Mouse (Mus musculus): Measurements from ENCODE around the gene Jam2.

The Jam2 gene

DNA sequence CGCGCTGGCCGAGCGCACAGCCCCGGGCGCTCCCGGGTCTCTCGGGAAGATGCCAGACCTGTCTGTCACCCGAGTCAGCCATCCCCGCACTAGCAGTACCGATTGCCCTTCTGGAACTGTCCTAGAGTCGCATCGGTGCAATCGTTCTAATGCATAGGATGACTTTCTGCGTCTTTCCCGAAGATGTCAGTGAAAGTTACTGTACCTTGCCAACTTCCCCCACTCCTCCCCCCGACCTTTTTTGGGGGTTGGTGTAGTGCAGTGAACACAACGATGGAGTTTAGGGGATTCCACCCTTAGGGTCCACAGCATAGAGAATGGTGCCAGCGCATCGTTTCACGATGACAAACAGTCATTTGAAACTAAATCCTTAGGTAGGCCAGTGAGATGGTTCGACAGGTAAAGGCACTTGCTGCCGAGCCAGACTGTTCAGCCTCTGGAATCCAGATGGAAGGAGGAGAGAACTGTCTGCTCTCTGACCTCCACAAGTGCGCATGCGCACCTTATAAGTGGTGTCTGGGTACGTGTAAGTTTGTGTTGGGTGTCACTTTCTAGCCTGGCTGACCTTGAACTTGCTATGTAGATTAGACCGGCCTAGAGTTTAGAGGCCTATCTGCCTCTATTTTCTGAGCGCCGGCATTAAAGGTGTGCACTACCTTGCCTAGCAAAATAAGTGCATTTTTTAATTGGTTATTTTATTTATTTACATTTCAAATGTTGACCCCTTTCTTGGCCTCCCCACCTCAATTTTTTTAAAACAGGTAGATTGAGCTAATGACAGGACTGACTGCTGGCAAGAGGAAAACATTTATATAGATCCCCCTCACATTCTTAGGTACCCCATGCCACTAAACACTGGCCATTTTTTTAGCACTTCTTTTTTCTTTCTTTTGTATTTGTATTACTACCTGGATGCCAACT, 62.2 kb downstream of the Jam2 start:
- peak; percentile 52 for DNase-seq (ENCODE audit: low read depth, low spot score)

DNA sequence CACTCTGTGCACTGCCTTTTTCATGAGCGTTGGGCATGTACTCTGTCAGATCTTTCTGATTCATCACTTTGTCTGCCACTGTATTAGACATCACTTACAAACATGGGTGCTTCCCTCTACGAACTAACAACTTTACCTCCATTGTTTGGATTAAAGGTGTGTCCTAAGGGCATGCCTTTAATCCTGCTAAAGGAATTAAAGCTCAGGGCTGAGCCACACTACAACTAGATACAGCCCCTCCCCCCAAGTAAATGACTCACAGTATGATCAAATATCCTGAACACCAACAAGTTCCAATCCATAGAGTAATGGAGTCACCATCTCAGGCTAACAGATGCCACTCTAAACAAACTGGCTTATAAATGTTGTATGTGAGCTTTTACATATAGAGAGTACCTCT, 64.7 kb downstream of the Jam2 start:
- DNase-seq (ENCODE audit: low read depth, low spot score), result no peak

DNA sequence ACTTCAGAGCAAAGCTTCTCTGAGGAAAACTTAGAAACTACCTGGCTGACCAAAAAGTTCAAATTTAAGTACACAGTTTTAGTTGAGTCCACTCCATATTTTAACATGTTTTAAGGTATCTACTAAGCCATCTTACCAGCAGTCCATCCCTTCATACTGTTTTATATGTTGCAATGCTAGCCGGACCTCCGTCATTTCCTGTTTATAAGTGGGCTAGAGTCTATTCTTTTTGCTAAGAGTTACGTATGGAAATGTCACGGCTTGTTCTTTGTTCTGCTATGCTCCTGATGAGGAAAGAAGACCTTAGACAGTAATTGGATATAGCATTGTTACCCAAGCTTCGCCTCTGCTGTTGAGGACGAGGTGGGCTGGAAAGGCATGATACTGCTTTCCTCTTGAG, 79.6 kb downstream of the Jam2 start:
- DNase-seq (ENCODE audit: low read depth, low spot score), result no peak

DNA sequence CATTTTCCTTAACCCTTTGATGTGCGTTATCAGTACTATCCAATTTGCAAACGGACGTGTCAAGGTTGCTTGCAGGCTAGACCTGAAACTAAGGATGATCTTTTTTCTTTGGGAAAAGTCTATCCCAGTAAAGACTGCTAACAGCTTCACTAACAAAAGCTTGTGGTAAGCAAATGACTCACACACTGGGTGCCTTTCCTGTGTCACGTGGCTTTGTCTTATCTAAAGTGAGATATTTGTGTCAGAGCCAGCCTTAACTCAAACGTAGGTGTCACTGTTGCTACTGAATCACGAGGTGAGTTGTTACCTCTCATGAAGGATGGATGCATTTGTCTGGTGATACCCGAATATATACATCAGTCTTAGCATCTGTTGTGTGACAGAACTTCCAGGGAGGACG, 90.7 kb downstream of the Jam2 start:
- no peak for DNase-seq (ENCODE audit: low read depth, low spot score)

DNA sequence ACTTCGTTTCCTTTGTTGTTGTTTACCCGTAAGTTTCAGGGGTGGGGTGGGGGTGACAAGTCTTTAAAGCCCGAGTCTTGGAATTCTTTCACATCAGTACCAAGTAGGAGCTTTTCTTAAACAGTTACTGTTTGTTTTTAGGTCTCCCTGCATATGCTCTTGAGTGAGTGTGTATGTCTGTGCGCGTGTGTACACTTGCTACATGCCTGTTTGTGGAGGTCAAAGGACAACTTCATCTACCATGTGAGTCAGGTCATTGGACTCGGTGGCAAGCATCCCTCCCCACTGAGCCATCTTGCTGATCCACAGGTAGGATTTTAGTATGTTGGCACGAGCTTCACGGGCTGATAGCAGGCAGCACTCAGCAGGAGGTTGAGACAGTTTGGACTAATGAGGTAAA, 99.9 kb downstream of the Jam2 start:
- DNase-seq (ENCODE audit: low read depth, low spot score), result no peak

DNA sequence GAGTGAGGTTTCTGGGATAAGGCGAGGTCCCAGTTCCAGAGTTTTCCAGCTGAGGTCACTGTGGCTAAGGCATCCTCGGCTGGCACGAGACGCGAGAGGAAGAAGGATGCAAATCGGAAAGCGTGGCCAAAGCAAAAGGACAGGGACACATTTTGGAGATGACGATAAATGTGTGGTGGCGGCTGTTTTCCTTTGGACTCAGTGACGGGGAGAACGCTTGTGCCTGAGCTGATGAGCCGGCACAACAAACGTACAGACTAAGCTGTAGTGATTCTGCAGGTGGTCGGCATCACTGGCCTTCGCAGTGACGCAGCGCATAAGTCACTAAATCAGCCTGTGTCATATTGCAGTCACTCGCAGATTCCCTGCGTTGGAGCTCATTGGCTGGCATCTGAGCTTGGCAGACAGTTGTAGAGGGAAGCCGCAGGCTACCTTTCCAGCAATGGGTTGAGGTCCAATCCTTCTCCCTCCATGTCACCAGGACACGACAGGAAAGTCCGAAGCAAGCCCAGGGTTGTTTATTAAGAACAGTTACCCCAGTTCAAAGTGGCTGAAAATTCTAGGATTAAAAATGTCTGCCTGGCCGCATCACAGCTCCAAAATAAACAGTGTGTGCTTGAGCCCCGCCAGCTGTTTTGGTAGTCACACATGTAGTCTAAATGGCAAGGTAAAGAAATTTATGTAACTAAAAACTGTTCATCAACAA, 101.2 kb downstream of the Jam2 start:
- DNase-seq (ENCODE audit: low read depth, low spot score), result no peak
